Mouse (Mus musculus): ENCODE data around the gene Cacna1c.

Gene Cacna1c

GRCm38 (mm10) chr6:118899688-118900087, 296.5 kb downstream of the Cacna1c start:
- DNase-seq, result no peak

- no peak for DNase-seq
Observed at GRCm38 (mm10) chr6:118897101-118897500, 299.1 kb downstream of the Cacna1c start.

GRCm38 (mm10) chr6:118894043-118894442, 302.2 kb downstream of the Cacna1c start:
- no peak for DNase-seq

- DNase-seq, result no peak
Observed at GRCm38 (mm10) chr6:118889441-118889840, 306.8 kb downstream of the Cacna1c start.

- DNase-seq, result no peak
Observed at GRCm38 (mm10) chr6:118887032-118887431, 309.2 kb downstream of the Cacna1c start.

GRCm38 (mm10) chr6:118884961-118885360, 311.3 kb downstream of the Cacna1c start:
- no peak for DNase-seq

- DNase-seq, result no peak
Observed at GRCm38 (mm10) chr6:118884073-118884551, 312.1 kb downstream of the Cacna1c start.

GRCm38 (mm10) chr6:118876204-118876603, 320.0 kb downstream of the Cacna1c start:
- peak; percentile 55 to 64 for DNase-seq

GRCm38 (mm10) chr6:118870241-118870841, 325.9 kb downstream of the Cacna1c start:
- DNase-seq, result no peak

GRCm38 (mm10) chr6:118867384-118867783, 328.8 kb downstream of the Cacna1c start:
- DNase-seq, result no peak

- no peak for DNase-seq
Observed at GRCm38 (mm10) chr6:118866889-118867288, 329.3 kb downstream of the Cacna1c start.

- DNase-seq, result no peak
Observed at GRCm38 (mm10) chr6:118865777-118866380, 330.3 kb downstream of the Cacna1c start.

- peak in 1 of 2 experiments; percentile 10 for DNase-seq
Observed at GRCm38 (mm10) chr6:118864696-118865620, 331.3 kb downstream of the Cacna1c start.

- DNase-seq, result no peak
Observed at GRCm38 (mm10) chr6:118862727-118863126, 333.5 kb downstream of the Cacna1c start.

- DNase-seq, result no peak
Observed at GRCm38 (mm10) chr6:118862091-118862490, 334.1 kb downstream of the Cacna1c start.

GRCm38 (mm10) chr6:118858431-118858830, 337.8 kb downstream of the Cacna1c start:
- no peak for DNase-seq

GRCm38 (mm10) chr6:118852131-118852530, 344.1 kb downstream of the Cacna1c start:
- no peak for DNase-seq

- DNase-seq, result no peak
Observed at GRCm38 (mm10) chr6:118851086-118851485, 345.1 kb downstream of the Cacna1c start.

GRCm38 (mm10) chr6:118848640-118849039, 347.6 kb downstream of the Cacna1c start:
- DNase-seq, result no peak

GRCm38 (mm10) chr6:118847751-118848150, 348.5 kb downstream of the Cacna1c start:
- DNase-seq, result peak; percentile 57 to 70

- peak; percentile 34 to 46 for DNase-seq
Observed at GRCm38 (mm10) chr6:118845829-118846228, 350.4 kb downstream of the Cacna1c start.

- DNase-seq, result no peak
Observed at GRCm38 (mm10) chr6:118845180-118845579, 351.0 kb downstream of the Cacna1c start.

GRCm38 (mm10) chr6:118843566-118843965, 352.7 kb downstream of the Cacna1c start:
- no peak for DNase-seq
